ENCODE assay signal across 8 mouse cellular contexts in the genomic region with DNA sequence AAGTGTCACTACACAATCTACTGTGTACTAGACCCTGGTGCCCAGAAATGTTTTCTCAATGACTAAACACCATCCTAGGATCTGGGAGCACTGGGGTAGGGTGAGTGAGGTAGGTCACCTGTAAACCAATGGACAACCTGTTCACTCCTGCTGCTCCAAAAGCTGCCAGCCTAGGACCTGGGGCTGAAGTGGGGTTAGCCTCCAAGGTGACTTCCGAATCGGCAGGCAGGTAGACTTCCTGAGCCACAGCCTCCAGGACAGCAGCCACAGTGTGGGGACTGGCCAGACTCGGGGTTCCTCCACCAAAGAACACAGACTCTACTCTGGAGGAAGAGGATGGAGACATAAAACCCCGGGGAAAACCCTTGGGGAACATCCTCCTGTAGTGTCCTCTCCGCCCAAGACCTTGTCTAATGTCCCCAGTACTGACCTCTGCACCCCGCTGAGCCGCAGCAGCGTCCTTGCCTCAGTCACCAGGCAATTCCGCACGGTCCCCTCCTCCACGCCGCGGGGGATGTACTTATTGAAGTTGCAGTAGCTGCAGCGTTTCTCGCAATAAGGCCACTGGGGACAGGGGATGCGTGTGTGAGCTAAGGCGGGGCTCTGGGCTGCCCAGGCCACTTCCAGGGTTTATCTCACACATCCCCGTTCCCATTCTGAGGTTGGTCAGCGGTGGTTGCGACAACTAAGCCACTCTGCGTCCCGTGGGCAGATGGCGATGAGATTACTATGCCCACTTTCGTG. TPM values are rescaled to one million over a fixed set of nuclear protein-coding genes. Genes with fewer than 3 reads are reported as not detected.
A peak's percentile ranks its signal among the peaks of the same experiment; 100 is the strongest.
DNase-seq lines count a peak whose midpoint lies in the region; ATAC-seq lines count a peak whose summit lies in the region.

No protein-coding gene starts in this region.

- peak overlapping the region; percentile 85 for H3K4me3 ChIP-seq in forebrain, embryonic 15.5 days
- peak overlapping the region; percentile 70 for H3K4me3 ChIP-seq in hindbrain, embryonic 15.5 days
- peak overlapping the region; percentile 68 for H3K4me3 ChIP-seq in limb, embryonic 15.5 days
- H3K4me3 ChIP-seq in midbrain, embryonic 12.5 days: peak overlapping the region; percentile 63
- peak overlapping the region; percentile 63 for H3K4me3 ChIP-seq in stomach, embryonic 16.5 days (replicated peaks; ENCODE audit: low read length)

- DNase-seq in heart, adult 11 months: peak; percentile 98
- DNase-seq in heart, adult 8-10 months (ENCODE audit: low spot score): no peak

- H3K9me3 ChIP-seq in forebrain, embryonic 15.5 days: no peaks in the 10 kb centered on the region
- H3K9me3 ChIP-seq in hindbrain, embryonic 15.5 days: no peaks in the 10 kb centered on the region
- no peaks in the 10 kb centered on the region for H3K9me3 ChIP-seq in limb, embryonic 15.5 days
- peaks cover 3% of the 10 kb centered on the region; the same call in 1 of the 2 replicates for H3K9me3 ChIP-seq in midbrain, embryonic 12.5 days
- no peaks in the 10 kb centered on the region for H3K9me3 ChIP-seq in stomach, embryonic 16.5 days (replicated peaks; ENCODE audit: control insufficient read depth, low read length)

- H3K27me3 ChIP-seq in forebrain, embryonic 15.5 days: no peaks in the 10 kb centered on the region
- H3K27me3 ChIP-seq in hindbrain, embryonic 15.5 days: no peaks in the 10 kb centered on the region
- H3K27me3 ChIP-seq in limb, embryonic 15.5 days: no peaks in the 10 kb centered on the region
- H3K27me3 ChIP-seq in midbrain, embryonic 12.5 days: no peaks in the 10 kb centered on the region; the same call in 1 of the 2 replicates
- H3K27me3 ChIP-seq in stomach, embryonic 16.5 days (ENCODE audit: control insufficient read depth, insufficient read depth, low read length): no peaks in the 10 kb centered on the region

- H3K4me1 ChIP-seq in forebrain, embryonic 15.5 days: peaks cover 15% of the 10 kb centered on the region
- peaks cover 21% of the 10 kb centered on the region for H3K4me1 ChIP-seq in hindbrain, embryonic 15.5 days (replicated peaks)
- peaks cover 41% of the 10 kb centered on the region for H3K4me1 ChIP-seq in limb, embryonic 15.5 days
- peaks cover 24% of the 10 kb centered on the region for H3K4me1 ChIP-seq in midbrain, embryonic 12.5 days
- H3K4me1 ChIP-seq in stomach, embryonic 16.5 days (ENCODE audit: control insufficient read depth, insufficient read depth, low read length): peaks cover 6% of the 10 kb centered on the region

- H3K4me2 ChIP-seq in forebrain, embryonic 15.5 days (replicated peaks): peak overlapping the region; percentile 89
- peak overlapping the region; percentile 94 for H3K4me2 ChIP-seq in hindbrain, embryonic 15.5 days
- peak overlapping the region; percentile 91 for H3K4me2 ChIP-seq in limb, embryonic 15.5 days
- H3K4me2 ChIP-seq in midbrain, embryonic 12.5 days (replicated peaks): peak overlapping the region; percentile 95
- H3K4me2 ChIP-seq in stomach, embryonic 16.5 days (ENCODE audit: low read depth, low read length): peak overlapping the region; percentile 84

- ATAC-seq in cerebellum, adult (ENCODE audit: insufficient number of reproducible peaks, low FRiP score, low TSS enrichment): peak; percentile 10; the same call in 1 of the 2 replicates
- ATAC-seq in forebrain, embryonic 15.5 days (replicated peaks): peak; percentile 39
- peak; percentile 57 for ATAC-seq in hindbrain, embryonic 15.5 days (ENCODE audit: low FRiP score, low read depth)
- no peak; the same call in 1 of the 2 replicates for ATAC-seq in limb, embryonic 15.5 days (ENCODE audit: insufficient number of reproducible peaks, low FRiP score, low TSS enrichment, low read depth)
- ATAC-seq in midbrain, embryonic 12.5 days (ENCODE audit: low FRiP score, low read depth): peak; percentile 57
- peak; percentile 2; the same call in 1 of the 2 replicates for ATAC-seq in stomach, embryonic 16.5 days (ENCODE audit: insufficient read depth, low FRiP score)

- peak overlapping the region; percentile 76 for H3K9ac ChIP-seq in forebrain, embryonic 15.5 days (replicated peaks)
- peak overlapping the region; percentile 65 for H3K9ac ChIP-seq in hindbrain, embryonic 15.5 days
- H3K9ac ChIP-seq in limb, embryonic 15.5 days: peak overlapping the region; percentile 68
- peak overlapping the region; percentile 60 for H3K9ac ChIP-seq in midbrain, embryonic 12.5 days (replicated peaks)
- peak overlapping the region; percentile 78 for H3K9ac ChIP-seq in stomach, embryonic 16.5 days (ENCODE audit: low read length)

- no peaks in the 10 kb centered on the region for H3K36me3 ChIP-seq in forebrain, embryonic 15.5 days
- no peaks in the 10 kb centered on the region for H3K36me3 ChIP-seq in hindbrain, embryonic 15.5 days
- no peaks in the 10 kb centered on the region for H3K36me3 ChIP-seq in limb, embryonic 15.5 days
- no peaks in the 10 kb centered on the region for H3K36me3 ChIP-seq in midbrain, embryonic 12.5 days
- H3K36me3 ChIP-seq in stomach, embryonic 16.5 days (ENCODE audit: control insufficient read depth, insufficient read depth, low read length): no peaks in the 10 kb centered on the region

- 14% methylated on average over 24 of the region's 24 CpGs for WGBS in forebrain, embryonic 15.5 days
- 11% methylated on average over 24 of the region's 24 CpGs for WGBS in hindbrain, embryonic 15.5 days
- WGBS in limb, embryonic 15.5 days: 11% methylated on average over 24 of the region's 24 CpGs
- WGBS in midbrain, embryonic 12.5 days: 13% methylated on average over 24 of the region's 24 CpGs
- WGBS in stomach, embryonic 16.5 days: 11% methylated on average over 24 of the region's 24 CpGs

- peak overlapping the region; percentile 86 for H3K27ac ChIP-seq in forebrain, embryonic 15.5 days (replicated peaks)
- H3K27ac ChIP-seq in hindbrain, embryonic 15.5 days (replicated peaks): peak overlapping the region; percentile 90
- H3K27ac ChIP-seq in limb, embryonic 15.5 days: peak overlapping the region; percentile 90; the same call in 1 of the 2 replicates
- H3K27ac ChIP-seq in midbrain, embryonic 12.5 days (replicated peaks): peak overlapping the region; percentile 79
- no peak overlapping the region for H3K27ac ChIP-seq in stomach, embryonic 16.5 days (ENCODE audit: low read length)

RNA-seq across cellular contexts. Expression of a gene that starts 0.8 kb away (rescaled TPM):
- 10 to 100 TPM in 2 of 4 experiments, 1 to 10 TPM in 2; 8.3 to 11.5 (median 10.1) TPM for total RNA-seq in heart, adult 8-10 months (2022)
- 5.7 and 6.1 TPM in 2 replicates for polyA plus RNA-seq in forebrain, embryonic 15.5 days (2015; fragmentation: Nextera tagmentation; extraction: Ambion mirVana)
- polyA plus RNA-seq in hindbrain, embryonic 15.5 days (2015; fragmentation: Nextera tagmentation; extraction: Ambion mirVana): 8.6 and 9.3 TPM in 2 replicates
- polyA plus RNA-seq in limb, embryonic 15.5 days (2015; fragmentation: Nextera tagmentation; extraction: Ambion mirVana): 3.6 and 3.7 TPM in 2 replicates
- 4.3 and 5.4 TPM in 2 replicates for polyA plus RNA-seq in midbrain, embryonic 12.5 days (2016; fragmentation: Nextera tagmentation; extraction: Ambion mirVana)
- polyA plus RNA-seq in stomach, embryonic 16.5 days (2015; fragmentation: Nextera tagmentation; extraction: Ambion mirVana): 3.1 and 3.3 TPM in 2 replicates

RNA-seq across cellular contexts. Expression of a gene that starts 16.6 kb away (rescaled TPM):
- total RNA-seq in heart, adult 8-10 months (2022): 1 to 10 TPM in 2 of 4 experiments, under 1 TPM in 2; 0.43 to 2.4 (median 0.86) TPM
- polyA plus RNA-seq in forebrain, embryonic 15.5 days (2015; fragmentation: Nextera tagmentation; extraction: Ambion mirVana): 0.14 and 0.17 TPM in 2 replicates
- 0.34 and 0.54 TPM in 2 replicates for polyA plus RNA-seq in hindbrain, embryonic 15.5 days (2015; fragmentation: Nextera tagmentation; extraction: Ambion mirVana)
- 22.7 and 31.1 TPM in 2 replicates for polyA plus RNA-seq in limb, embryonic 15.5 days (2015; fragmentation: Nextera tagmentation; extraction: Ambion mirVana)
- 0.31 and 0.45 TPM in 2 replicates for polyA plus RNA-seq in midbrain, embryonic 12.5 days (2016; fragmentation: Nextera tagmentation; extraction: Ambion mirVana)
- polyA plus RNA-seq in stomach, embryonic 16.5 days (2015; fragmentation: Nextera tagmentation; extraction: Ambion mirVana): 16.1 and 22.6 TPM in 2 replicates

RNA-seq across cellular contexts. Expression of a gene that starts 26.7 kb away (rescaled TPM):
- total RNA-seq in heart, adult 8-10 months (2022): 1 to 10 TPM in 3 of 4 experiments, under 1 TPM in 1; 0.75 to 2.3 (median 1.4) TPM
- polyA plus RNA-seq in forebrain, embryonic 15.5 days (2015; fragmentation: Nextera tagmentation; extraction: Ambion mirVana): 1.7 and 2.7 TPM in 2 replicates
- polyA plus RNA-seq in hindbrain, embryonic 15.5 days (2015; fragmentation: Nextera tagmentation; extraction: Ambion mirVana): 3.8 and 4.8 TPM in 2 replicates
- polyA plus RNA-seq in limb, embryonic 15.5 days (2015; fragmentation: Nextera tagmentation; extraction: Ambion mirVana): 1.5 and 1.6 TPM in 2 replicates
- 2.9 and 4.9 TPM in 2 replicates for polyA plus RNA-seq in midbrain, embryonic 12.5 days (2016; fragmentation: Nextera tagmentation; extraction: Ambion mirVana)
- polyA plus RNA-seq in stomach, embryonic 16.5 days (2015; fragmentation: Nextera tagmentation; extraction: Ambion mirVana): 2.8 and 4.3 TPM in 2 replicates

RNA-seq across cellular contexts. Expression of a gene that starts 48.4 kb away (rescaled TPM):
- total RNA-seq in heart, adult 8-10 months (2022): 10 to 100 TPM; 21.3 to 28.5 (median 25.1) TPM
- polyA plus RNA-seq in forebrain, embryonic 15.5 days (2015; fragmentation: Nextera tagmentation; extraction: Ambion mirVana): 0.66 and 0.75 TPM in 2 replicates
- 1.0 and 2.5 TPM in 2 replicates for polyA plus RNA-seq in hindbrain, embryonic 15.5 days (2015; fragmentation: Nextera tagmentation; extraction: Ambion mirVana)
- 10.3 and 11.1 TPM in 2 replicates for polyA plus RNA-seq in limb, embryonic 15.5 days (2015; fragmentation: Nextera tagmentation; extraction: Ambion mirVana)
- polyA plus RNA-seq in midbrain, embryonic 12.5 days (2016; fragmentation: Nextera tagmentation; extraction: Ambion mirVana): 0.47 and 0.68 TPM in 2 replicates
- polyA plus RNA-seq in stomach, embryonic 16.5 days (2015; fragmentation: Nextera tagmentation; extraction: Ambion mirVana): 17.0 and 21.1 TPM in 2 replicates

RNA-seq across cellular contexts. Expression of a gene that starts 53.5 kb away (rescaled TPM):
- total RNA-seq in heart, adult 8-10 months (2022): 10 to 100 TPM; 25.6 to 34.8 (median 30.1) TPM
- 1.0 and 1.3 TPM in 2 replicates for polyA plus RNA-seq in forebrain, embryonic 15.5 days (2015; fragmentation: Nextera tagmentation; extraction: Ambion mirVana)
- polyA plus RNA-seq in hindbrain, embryonic 15.5 days (2015; fragmentation: Nextera tagmentation; extraction: Ambion mirVana): 2.0 and 2.2 TPM in 2 replicates
- polyA plus RNA-seq in limb, embryonic 15.5 days (2015; fragmentation: Nextera tagmentation; extraction: Ambion mirVana): 6.2 and 6.3 TPM in 2 replicates
- 3.1 and 3.7 TPM in 2 replicates for polyA plus RNA-seq in midbrain, embryonic 12.5 days (2016; fragmentation: Nextera tagmentation; extraction: Ambion mirVana)
- 4.3 and 5.7 TPM in 2 replicates for polyA plus RNA-seq in stomach, embryonic 16.5 days (2015; fragmentation: Nextera tagmentation; extraction: Ambion mirVana)

Comparison
In these comparisons a context has a peak if more than half of its experiments do, and no peak if none do; other contexts are left out.
1. RNA of a gene that starts 16.6 kb away (polyA plus RNA-seq): 22.7 to 31.1 TPM in limb, embryonic 15.5 days and 16.1 to 22.6 TPM in stomach, embryonic 16.5 days; 0.34 to 0.54 TPM in hindbrain, embryonic 15.5 days, 0.31 to 0.45 TPM in midbrain, embryonic 12.5 days and 0.14 to 0.17 TPM in forebrain, embryonic 15.5 days; every median in the first group is over 10 times any median in the second.
2. Peak in every context shown above with its lines, with median percentiles within 50 percentile points of each other: H3K4me2 ChIP-seq, H3K4me3 ChIP-seq and H3K9ac ChIP-seq.